Mouse (Mus musculus) C2C12 (cell line): Measurements from ENCODE around the gene Col6a5. TPM values are rescaled to one million over a fixed set of nuclear protein-coding genes. Genes with fewer than 3 reads are reported as not detected.

Source experiments
- H3K27me3 ChIP-seq: one replicate; pipeline ENCODE4 v1.6.1; 2011; ENCODE audit not compliant: control insufficient read depth, insufficient read depth, insufficient read length
- H3K36me3 ChIP-seq: one replicate; pipeline ENCODE4 v1.6.1; 2011; ENCODE audit not compliant: control insufficient read depth, insufficient read depth
- H3K4me3 ChIP-seq: one replicate; pipeline ENCODE4 v1.5.1; 2011; ENCODE audit warnings: mild to moderate bottlenecking, control low read depth; ENCODE audit not compliant: poor library complexity, insufficient read depth, severe bottlenecking
- H3K79me2 ChIP-seq: one replicate; pipeline ENCODE4 v1.6.1; 2011; ENCODE audit not compliant: control insufficient read depth, insufficient read depth
- H3K79me3 ChIP-seq: one replicate; pipeline ENCODE4 v1.6.1; 2011; ENCODE audit warnings: low read depth, control low read depth
- H3ac ChIP-seq: one replicate; pipeline ENCODE3; 2011; ENCODE audit warnings: low read depth; ENCODE audit not compliant: control insufficient read depth, insufficient read length
- CEBPB ChIP-seq: IDR thresholded peaks from one replicate; pipeline ENCODE4 v1.6.1; 2011; ENCODE audit warnings: low read depth, mild to moderate bottlenecking, control low read depth, moderate library complexity
- CTCF ChIP-seq: IDR thresholded peaks from one replicate; pipeline ENCODE4 v1.5.1; 2011; ENCODE audit not compliant: control insufficient read depth, insufficient read depth, insufficient read length
- FOSL1 ChIP-seq: IDR thresholded peaks from one replicate; pipeline ENCODE4 v1.8.0; 2011; ENCODE audit warnings: mild to moderate bottlenecking, low read length; ENCODE audit not compliant: poor library complexity, insufficient read depth, severe bottlenecking
- MAX ChIP-seq: IDR thresholded peaks from one replicate; pipeline ENCODE4 v1.6.1; 2011; ENCODE audit warnings: mild to moderate bottlenecking, control low read depth
- MYOD1 ChIP-seq: IDR thresholded peaks from one replicate; pipeline ENCODE4 v1.6.1; 2011; ENCODE audit warnings: low read depth; ENCODE audit not compliant: control insufficient read depth, insufficient read length
- MYOG ChIP-seq: IDR thresholded peaks from one replicate; pipeline ENCODE4 v1.6.1; 2011; ENCODE audit not compliant: control insufficient read depth, insufficient read length; ENCODE audit errors: extremely low read depth
- USF1 ChIP-seq: IDR thresholded peaks from one replicate; pipeline ENCODE4 v1.6.1; 2011; ENCODE audit warnings: low read depth, mild to moderate bottlenecking, control low read depth, moderate library complexity
- long read RNA-seq, 2 experiments: library from polyadenylated mRNA; unstranded; transcript quantifications; one replicate each; pipeline ENCODE4 v2.0.0; 2019 to 2020
- polyA plus RNA-seq: library from polyadenylated mRNA; unstranded; fragments of >200 nt; fragmentation: generic; extraction: Trizol; gene quantifications from one replicate; pipeline ENCODE4 v1.2.1, GENCODE M21; 2012; ENCODE audit warnings: missing spikeins

Col6a5 gene
- not detected for polyA plus RNA-seq
- long read RNA-seq, experiment 1 = 0 reads
- long read RNA-seq, experiment 2 = 0 reads

- Histone ChIP-seq H3K36me3 (no peaks in the 10 kb centered on the region), H3ac (no peak within 1 kb of the TSS), H3K79me2 (no peaks in the 10 kb centered on the region), H3K79me3 (no peaks in the 10 kb centered on the region), H3K27me3 (no peaks in the 10 kb centered on the region), H3K4me3 (no peak within 1 kb of the TSS)
- TF ChIP-seq CTCF (no peak), MYOG (no peak), FOSL1 (no peak), CEBPB (no peak), MAX (no peak), MYOD1 (no peak), USF1 (no peak)
These were observed at the start of gene Col6a5 for GRCm38 (mm10) chr9:105960533-105960932. Gene Col6a5, minus strand, starts transcription at chr9:105960643.

GRCm38 (mm10) chr9:105997955-105998354, 37.5 kb upstream of the Col6a5 start:
- H3K4me3 ChIP-seq = no peak overlapping the region
- no peak overlapping the region for H3ac ChIP-seq
- H3K36me3 ChIP-seq = no peaks in the 10 kb centered on the region
- no peaks in the 10 kb centered on the region for H3K27me3 ChIP-seq
- TF ChIP-seq MYOD1 (no peak), CTCF (no peak), FOSL1 (no peak), MYOG (no peak), CEBPB (no peak), USF1 (no peak), MAX (no peak)
- no peaks in the 10 kb centered on the region for H3K79me3 ChIP-seq
- H3K79me2 ChIP-seq = no peaks in the 10 kb centered on the region

- Histone ChIP-seq H3K36me3 (no peaks in the 10 kb centered on the region), H3K4me3 (no peak overlapping the region), H3ac (no peak overlapping the region), H3K79me2 (no peaks in the 10 kb centered on the region), H3K79me3 (no peaks in the 10 kb centered on the region), H3K27me3 (no peaks in the 10 kb centered on the region)
- TF ChIP-seq CEBPB (no peak), MYOD1 (no peak), FOSL1 (no peak), CTCF (no peak), MYOG (no peak), USF1 (no peak), MAX (no peak)
These were observed 32.0 kb upstream of the Col6a5 start for GRCm38 (mm10) chr9:105992425-105992824.

GRCm38 (mm10) chr9:105990099-105990498, 29.7 kb upstream of the Col6a5 start:
- H3ac ChIP-seq = no peak overlapping the region
- no peaks in the 10 kb centered on the region for H3K27me3 ChIP-seq
- no peaks in the 10 kb centered on the region for H3K79me2 ChIP-seq
- no peak overlapping the region for H3K4me3 ChIP-seq
- H3K79me3 ChIP-seq = no peaks in the 10 kb centered on the region
- TF ChIP-seq USF1 = no peak
- TF ChIP-seq MYOG = no peak
- no peak for TF ChIP-seq MAX
- TF ChIP-seq MYOD1 = no peak
- no peak for TF ChIP-seq CTCF
- TF ChIP-seq FOSL1 = no peak
- no peaks in the 10 kb centered on the region for H3K36me3 ChIP-seq

- Histone ChIP-seq H3K27me3 (no peaks in the 10 kb centered on the region), H3K36me3 (no peaks in the 10 kb centered on the region), H3K79me3 (no peaks in the 10 kb centered on the region), H3K79me2 (no peaks in the 10 kb centered on the region), H3K4me3 (no peak overlapping the region), H3ac (no peak overlapping the region)
- TF ChIP-seq MYOG (no peak), CEBPB (no peak), MAX (no peak), USF1 (no peak), CTCF (no peak), MYOD1 (no peak), FOSL1 (no peak)
These were observed 29.0 kb upstream of the Col6a5 start for GRCm38 (mm10) chr9:105989468-105989867.

- H3K79me3 ChIP-seq = no peaks in the 10 kb centered on the region
- H3K36me3 ChIP-seq = no peaks in the 10 kb centered on the region
- no peak overlapping the region for H3K4me3 ChIP-seq
- TF ChIP-seq MYOG (no peak), CEBPB (no peak), MAX (no peak), MYOD1 (no peak), USF1 (no peak), CTCF (no peak), FOSL1 (no peak)
- H3K79me2 ChIP-seq = no peaks in the 10 kb centered on the region
- no peaks in the 10 kb centered on the region for H3K27me3 ChIP-seq
- H3ac ChIP-seq = no peak overlapping the region
These were observed 27.7 kb upstream of the Col6a5 start for GRCm38 (mm10) chr9:105988096-105988495.
